Mouse (Mus musculus): Measurements from ENCODE around the gene 5830411N06Rik. TPM values are rescaled to one million over a fixed set of nuclear protein-coding genes. Genes with fewer than 3 reads are reported as not detected.

5830411N06Rik gene
- polyA plus RNA-seq (2012; rRNA removed; ENCODE audit: low replicate concordance), result 0.14 and 0.21 TPM in 2 replicates

DNA sequence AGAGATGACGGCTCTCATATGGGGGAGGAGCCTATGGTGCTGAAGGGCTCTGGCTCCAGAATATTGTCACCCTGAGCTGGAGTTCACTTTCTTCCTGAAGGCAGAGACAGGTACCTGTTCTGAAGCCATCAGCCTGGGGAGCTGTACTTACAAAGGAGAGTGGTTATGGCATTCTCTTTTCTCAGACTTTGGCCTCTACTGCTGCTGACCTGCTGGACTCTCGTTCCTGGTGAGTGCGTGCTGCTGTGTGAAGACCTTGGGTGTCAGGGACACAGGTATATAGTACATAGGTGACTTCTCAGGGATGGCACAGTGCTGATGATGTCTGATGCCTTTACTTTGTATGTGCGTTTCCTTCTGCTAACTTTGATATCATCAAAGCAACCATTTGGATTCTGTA lies at the start of gene 5830411N06Rik:
Gene 5830411N06Rik, plus strand, starts transcription at position 69 of the 400 bp plus-strand sequence.

DNA sequence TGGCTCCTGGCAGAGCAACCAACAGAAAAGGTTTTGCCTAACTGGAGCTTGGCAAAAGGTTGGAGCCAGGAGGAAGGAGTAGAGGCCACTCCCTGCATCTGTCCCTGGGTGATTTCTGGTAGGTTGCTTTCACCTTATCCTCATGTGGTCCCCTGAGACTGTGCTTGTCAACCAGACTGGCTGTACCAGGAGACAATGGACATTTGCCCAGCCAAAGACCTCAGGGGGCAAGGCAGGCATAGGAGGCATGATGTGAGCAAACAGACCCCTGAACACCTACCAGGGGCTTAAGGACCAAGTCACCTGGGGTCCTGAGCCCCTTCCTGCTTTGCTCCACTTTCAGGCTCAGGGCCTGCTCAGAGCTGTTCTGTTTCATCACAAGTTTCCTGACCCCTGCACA lies 41.2 kb upstream of the 5830411N06Rik start, which contains the start of gene Olfr524:
Gene Olfr524, minus strand, starts transcription at position 101 of the 400 bp plus-strand sequence.

DNA sequence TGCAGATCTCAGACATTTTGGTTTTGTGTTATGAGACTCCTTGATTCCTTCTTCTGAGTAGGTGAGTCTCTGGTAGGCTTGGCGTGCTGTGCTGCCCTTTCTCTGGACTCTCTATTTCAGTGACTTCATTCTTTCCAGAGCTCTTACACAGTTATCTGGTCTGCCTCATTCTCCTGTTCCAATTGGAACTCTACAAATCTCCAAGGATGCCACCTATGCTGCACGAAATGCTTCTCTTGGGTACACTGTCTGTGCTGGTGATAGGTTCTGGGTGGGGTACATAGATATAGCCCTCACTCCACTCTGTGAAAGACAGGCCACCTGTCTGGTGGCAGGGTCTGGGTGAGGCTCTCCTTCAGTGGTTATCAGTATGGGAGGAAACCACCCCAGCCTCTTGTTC lies 29.1 kb upstream of the 5830411N06Rik start, which contains the start of gene Cd163l1:
Gene Cd163l1, plus strand, starts transcription at position 301 of the 400 bp plus-strand sequence.

DNA sequence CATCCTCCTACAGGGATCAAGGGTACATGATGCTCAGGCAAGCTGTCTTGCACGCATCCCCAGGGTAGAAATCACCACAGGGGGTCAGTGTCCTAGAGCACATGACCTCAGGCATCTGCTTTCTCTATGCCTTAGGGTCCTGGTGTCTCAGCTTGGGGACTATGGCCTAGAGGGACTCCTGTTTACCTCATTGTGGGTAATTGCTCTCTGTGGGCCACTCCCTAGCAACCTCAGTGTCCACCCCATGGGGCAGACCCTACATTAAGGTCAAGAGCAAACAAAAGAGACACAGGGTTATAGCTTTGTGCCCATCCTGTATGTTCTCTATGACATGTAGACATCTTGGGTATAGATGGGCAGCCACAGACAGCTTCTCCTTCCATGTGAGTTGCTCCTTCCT lies 73.5 kb downstream of the 5830411N06Rik start, which contains the start of gene Olfr525:
Gene Olfr525, plus strand, starts transcription at position 301 of the 400 bp plus-strand sequence.

DNA sequence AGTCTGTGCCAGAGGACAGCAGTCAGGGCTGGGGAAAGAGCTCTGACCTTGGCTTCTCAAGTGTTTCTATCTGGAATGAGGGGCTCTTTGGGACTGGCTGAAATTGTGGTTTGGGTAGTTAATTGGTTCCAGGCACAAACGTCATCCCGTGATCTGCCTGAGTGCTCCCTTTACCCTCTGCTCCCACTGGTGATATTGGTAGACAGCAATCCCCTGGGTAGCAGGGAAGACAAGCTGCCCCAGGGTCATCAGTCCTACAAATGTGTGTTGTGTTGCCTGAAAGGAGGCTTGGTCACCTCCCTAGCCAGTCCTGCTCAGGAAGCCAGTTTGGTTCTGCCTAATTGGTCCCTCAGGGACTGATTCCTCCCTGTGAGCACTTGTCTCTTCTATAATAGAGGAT lies 86.6 kb downstream of the 5830411N06Rik start, which contains the start of gene Olfr527:
Gene Olfr527, plus strand, starts transcription at position 301 of the 400 bp plus-strand sequence.

Other genes with a start within 250 kb of the 5830411N06Rik start
- 29.4 and 50.0 TPM in 2 replicates for gene Zfp511, start 210.9 kb upstream of the 5830411N06Rik start, polyA plus RNA-seq (2012; rRNA removed; ENCODE audit: low replicate concordance)
- gene Tubgcp2, start 210.6 kb upstream of the 5830411N06Rik start, polyA plus RNA-seq (2012; rRNA removed; ENCODE audit: low replicate concordance), result 4.7 and 8.3 TPM in 2 replicates
- gene Msx3, start 198.2 kb upstream of the 5830411N06Rik start, polyA plus RNA-seq (2012; rRNA removed; ENCODE audit: low replicate concordance), result 0.11 and 0.40 TPM in 2 replicates
- 1.7 and 2.3 TPM in 2 replicates for gene Caly, start 164.7 kb upstream of the 5830411N06Rik start, polyA plus RNA-seq (2012; rRNA removed; ENCODE audit: low replicate concordance)
- gene Prap1, start 153.9 kb upstream of the 5830411N06Rik start, polyA plus RNA-seq (2012; rRNA removed; ENCODE audit: low replicate concordance), result 4,118 and 5,120 TPM in 2 replicates
- gene Fuom, start 144.8 kb upstream of the 5830411N06Rik start, polyA plus RNA-seq (2012; rRNA removed; ENCODE audit: low replicate concordance), result 107 and 181 TPM in 2 replicates
- 9.4 and 15.4 TPM in 2 replicates for gene Paox, start 131.5 kb upstream of the 5830411N06Rik start, polyA plus RNA-seq (2012; rRNA removed; ENCODE audit: low replicate concordance)
- 40.4 and 41.0 TPM in 2 replicates for gene Echs1, start 130.8 kb upstream of the 5830411N06Rik start, polyA plus RNA-seq (2012; rRNA removed; ENCODE audit: low replicate concordance)
- 10.6 and 12.4 TPM in 2 replicates for gene Mtg1, start 109.7 kb upstream of the 5830411N06Rik start, polyA plus RNA-seq (2012; rRNA removed; ENCODE audit: low replicate concordance)
- 0.14 and 0.32 TPM in 2 replicates for gene Sprn, start 92.4 kb upstream of the 5830411N06Rik start, polyA plus RNA-seq (2012; rRNA removed; ENCODE audit: low replicate concordance)
- not detected in 2 replicates for gene Olfr522, start 82.5 kb upstream of the 5830411N06Rik start, polyA plus RNA-seq (2012; rRNA removed; ENCODE audit: low replicate concordance)
- gene Olfr523, start 74.1 kb upstream of the 5830411N06Rik start, polyA plus RNA-seq (2012; rRNA removed; ENCODE audit: low replicate concordance), result not detected in 2 replicates
- gene Olfr524, start 41.3 kb upstream of the 5830411N06Rik start, polyA plus RNA-seq (2012; rRNA removed; ENCODE audit: low replicate concordance), result 0.17 TPM in 1 of 2 replicates, not detected in the other
- 0.35 and 0.38 TPM in 2 replicates for gene Cd163l1, start 29.0 kb upstream of the 5830411N06Rik start, polyA plus RNA-seq (2012; rRNA removed; ENCODE audit: low replicate concordance)
- gene Olfr525, start 73.6 kb downstream of the 5830411N06Rik start, polyA plus RNA-seq (2012; rRNA removed; ENCODE audit: low replicate concordance), result not detected in 2 replicates
- gene Olfr527, start 86.7 kb downstream of the 5830411N06Rik start, polyA plus RNA-seq (2012; rRNA removed; ENCODE audit: low replicate concordance), result not detected in 2 replicates
- 0.41 and 0.62 TPM in 2 replicates for gene Olfr60, start 114.4 kb downstream of the 5830411N06Rik start, polyA plus RNA-seq (2012; rRNA removed; ENCODE audit: low replicate concordance)
- 0.13 TPM in 1 of 2 replicates, not detected in the other for gene Olfr530, start 129.0 kb downstream of the 5830411N06Rik start, polyA plus RNA-seq (2012; rRNA removed; ENCODE audit: low replicate concordance)
- gene Olfr531, start 155.6 kb downstream of the 5830411N06Rik start, polyA plus RNA-seq (2012; rRNA removed; ENCODE audit: low replicate concordance), result not detected in 2 replicates
- not detected in 2 replicates for gene Olfr532, start 174.4 kb downstream of the 5830411N06Rik start, polyA plus RNA-seq (2012; rRNA removed; ENCODE audit: low replicate concordance)
- not detected in 2 replicates for gene Olfr533, start 216.1 kb downstream of the 5830411N06Rik start, polyA plus RNA-seq (2012; rRNA removed; ENCODE audit: low replicate concordance)
- not detected in 2 replicates for gene Olfr535, start 236.9 kb downstream of the 5830411N06Rik start, polyA plus RNA-seq (2012; rRNA removed; ENCODE audit: low replicate concordance)